Mouse (Mus musculus) cerebellum, adult 8-10 months (tissue): ENCODE measurements around the gene Hus1.
A peak's percentile ranks its signal among the peaks of the same experiment; 100 is the strongest.

ENCODE experiments used
- DNase-seq: peaks from one replicate; pipeline ENCODE4 v3.0.0; 2022

Hus1 gene

GRCm38 (mm10) chr11:9010853-9011339, at the start of gene Hus1:
Gene Hus1, minus strand, starts transcription at chr11:9011191.
- peak; percentile 87 for DNase-seq

- no peak for DNase-seq
Measured at GRCm38 (mm10) chr11:9060484-9060883, 49.5 kb upstream of the Hus1 start.

- no peak for DNase-seq
Measured at GRCm38 (mm10) chr11:9060029-9060428, 49.0 kb upstream of the Hus1 start.

- DNase-seq: no peak
Measured at GRCm38 (mm10) chr11:9057711-9058110, 46.7 kb upstream of the Hus1 start.

GRCm38 (mm10) chr11:9056937-9057336, 45.9 kb upstream of the Hus1 start:
- DNase-seq: no peak

GRCm38 (mm10) chr11:9051895-9052294, 40.9 kb upstream of the Hus1 start:
- no peak for DNase-seq

GRCm38 (mm10) chr11:9050241-9050640, 39.2 kb upstream of the Hus1 start:
- no peak for DNase-seq

- DNase-seq: no peak
Measured at GRCm38 (mm10) chr11:9048703-9049060, 37.7 kb upstream of the Hus1 start, which contains the start of gene Sun3. Gene Sun3, minus strand, starts transcription at chr11:9048991.

- DNase-seq: peak; percentile 10
Measured at GRCm38 (mm10) chr11:9048011-9048702, 37.2 kb upstream of the Hus1 start, which contains the start of gene Gm11992. Gene Gm11992, plus strand, starts transcription at chr11:9048594.

- DNase-seq: no peak
Measured at GRCm38 (mm10) chr11:9047044-9047443, 36.1 kb upstream of the Hus1 start.

GRCm38 (mm10) chr11:9046546-9046945, 35.6 kb upstream of the Hus1 start:
- no peak for DNase-seq

- no peak for DNase-seq
Measured at GRCm38 (mm10) chr11:9031530-9031929, 20.5 kb upstream of the Hus1 start.

GRCm38 (mm10) chr11:9025211-9025610, 14.2 kb upstream of the Hus1 start:
- no peak for DNase-seq

- no peak for DNase-seq
Measured at GRCm38 (mm10) chr11:9024782-9025181, 13.8 kb upstream of the Hus1 start.

GRCm38 (mm10) chr11:9020207-9020606, 9.2 kb upstream of the Hus1 start:
- DNase-seq: no peak

- DNase-seq: no peak
Measured at GRCm38 (mm10) chr11:9018491-9019267, 7.7 kb upstream of the Hus1 start.

- DNase-seq: no peak
Measured at GRCm38 (mm10) chr11:9014740-9015139, 3.7 kb upstream of the Hus1 start.

GRCm38 (mm10) chr11:9011348-9011747, 357 bp upstream of the Hus1 start:
- DNase-seq: no peak

- DNase-seq: no peak
Measured at GRCm38 (mm10) chr11:9010416-9010815, 575 bp downstream of the Hus1 start.

GRCm38 (mm10) chr11:9008761-9009160, 2.2 kb downstream of the Hus1 start:
- DNase-seq: no peak

- DNase-seq: no peak
Measured at GRCm38 (mm10) chr11:8988084-8988483, 22.9 kb downstream of the Hus1 start.

GRCm38 (mm10) chr11:8986058-8986457, 24.9 kb downstream of the Hus1 start:
- DNase-seq: no peak

GRCm38 (mm10) chr11:8983237-8983861, 27.6 kb downstream of the Hus1 start:
- DNase-seq: peak; percentile 55

- DNase-seq: no peak
Measured at GRCm38 (mm10) chr11:8978154-8978553, 32.8 kb downstream of the Hus1 start.
